Mouse (Mus musculus): ENCODE data around the gene Fam118b.

DNA sequence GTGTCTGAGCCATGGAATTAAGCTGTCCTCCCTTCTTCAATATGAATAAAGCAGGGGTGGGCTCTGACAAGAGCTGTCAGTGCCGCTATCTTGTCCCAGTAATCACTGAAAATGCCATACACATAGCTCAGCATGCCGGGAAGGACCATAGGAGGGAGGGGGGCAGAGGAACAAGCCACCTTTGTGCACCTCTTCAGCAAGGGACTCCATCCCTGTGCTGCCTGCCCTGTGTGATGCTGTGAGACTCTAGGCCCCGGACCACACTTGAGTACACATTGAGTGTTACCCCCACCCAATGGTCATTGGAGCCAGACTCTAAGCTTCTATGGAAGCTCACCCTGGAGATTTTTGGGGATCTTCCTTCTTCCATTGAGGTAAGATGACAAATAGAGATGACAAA lies 18.7 kb upstream of the Fam118b start:
- TF ChIP-seq CTCF (IDR thresholded peaks at IDR 0.05; ENCODE audit: control insufficient read depth, insufficient read depth, insufficient read length) (no peak), FOSL1 (IDR thresholded peaks at IDR 0.05; ENCODE audit: insufficient read depth, low read length, poor library complexity, severe bottlenecking) (no peak), MYOD1 (IDR thresholded peaks at IDR 0.05; ENCODE audit: control insufficient read depth, insufficient read length, low read depth) (no peak), USF1 (IDR thresholded peaks at IDR 0.05; ENCODE audit: low read depth) (no peak)

All from C2C12 (cell line).